Mouse (Mus musculus) kidney, embryonic 14.5 days (tissue): ENCODE measurements around the gene Palb2. TPM values are rescaled to one million over a fixed set of nuclear protein-coding genes. Genes with fewer than 3 reads are reported as not detected.

Experiments used
- ATAC-seq: fragments of 200-750 bp; cut with Nextera tagmentation; 2 replicates; pipeline ENCODE4 v1.8.0; 2017; ENCODE audit warnings: moderate number of reproducible peaks, mild to moderate bottlenecking, moderate TSS enrichment, moderate library complexity; ENCODE audit not compliant: low FRiP score, low TSS enrichment
- H3K27ac ChIP-seq: fragments of 300-500 bp; sonication (generic); 2 replicates; pipeline ENCODE4 v1.5.1; 2014; ENCODE audit warnings: low read depth, mild to moderate bottlenecking, low read length, moderate library complexity, mixed read lengths
- H3K27me3 ChIP-seq: fragments of 300-500 bp; sonication (generic); 2 replicates; pipeline ENCODE4 v1.6.1; 2014; ENCODE audit warnings: mild to moderate bottlenecking, low read length; ENCODE audit not compliant: control insufficient read depth, insufficient read depth
- H3K36me3 ChIP-seq: fragments of 300-500 bp; sonication (generic); 2 replicates; pipeline ENCODE4 v1.6.1; 2014; ENCODE audit warnings: low read length, mixed read lengths; ENCODE audit not compliant: control insufficient read depth, insufficient read depth
- H3K4me1 ChIP-seq: fragments of 300-500 bp; sonication (generic); 2 replicates; pipeline ENCODE4 v1.6.1; 2014; ENCODE audit warnings: low read length, mixed read lengths; ENCODE audit not compliant: control insufficient read depth, insufficient read depth
- H3K4me2 ChIP-seq: fragments of 300-500 bp; sonication (generic); replicated peaks from 2 replicates; pipeline ENCODE4 v1.6.1; 2014; ENCODE audit warnings: low read depth, mild to moderate bottlenecking, low read length
- H3K4me3 ChIP-seq: fragments of 300-500 bp; sonication (generic); 2 replicates; pipeline ENCODE4 v1.5.1; 2014; ENCODE audit warnings: mild to moderate bottlenecking, low read length
- H3K9ac ChIP-seq: fragments of 300-500 bp; sonication (generic); 2 replicates; pipeline ENCODE4 v1.6.1; 2014; ENCODE audit warnings: low read depth, mild to moderate bottlenecking, low read length, moderate library complexity
- H3K9me3 ChIP-seq: fragments of 300-500 bp; sonication (generic); 2 replicates; pipeline ENCODE4 v1.6.1; 2016; ENCODE audit warnings: low read length; ENCODE audit not compliant: control insufficient read depth
- WGBS: fragments of 180-500 bp; shearing (Covaris S2); extraction: QIAGEN DNeasy Blood & Tissue Kit; methylation state at CpG from one replicate; pipeline ENCODE4 v1.1.7; 2014; 5-methylcytosine and 5-hydroxymethylcytosine counted together
- polyA plus RNA-seq: library from polyadenylated mRNA; unstranded; fragments of >200 nt; fragmentation: Nextera tagmentation; extraction: Ambion mirVana; gene quantifications from 2 replicates; pipeline ENCODE4 v1.2.1, GENCODE M21; 2014

Palb2 gene
- polyA plus RNA-seq, 1 experiment from 2014 or later, result 23.0 TPM

- WGBS, result 94% methylated on average over 11 of the region's 11 CpGs
Observed at GRCm38 (mm10) chr7:122087195-122087982, 45.4 kb downstream of the Palb2 start.

GRCm38 (mm10) chr7:122081071-122081470 is 51.7 kb downstream of the Palb2 start:
- Histone ChIP-seq H3K9ac (no peak overlapping the region), H3K4me2 (no peak overlapping the region), H3K4me3 (no peak overlapping the region), H3K27me3 (no peaks in the 10 kb centered on the region), H3K9me3 (no peaks in the 10 kb centered on the region), H3K36me3 (peaks cover 74% of the 10 kb centered on the region), H3K27ac (no peak overlapping the region), H3K4me1 (no peaks in the 10 kb centered on the region)
- no peak for ATAC-seq
- 92% methylated on average over 1 of the region's 1 CpGs for WGBS

More at GRCm38 (mm10) chr7:122087195-122087982, 45.4 kb downstream of the Palb2 start:
- H3K36me3 ChIP-seq, result peaks cover 78% of the 10 kb centered on the region
- no peaks in the 10 kb centered on the region for H3K4me1 ChIP-seq
- no peak overlapping the region for H3K4me2 ChIP-seq
- no peaks in the 10 kb centered on the region for H3K9me3 ChIP-seq
- no peak overlapping the region for H3K4me3 ChIP-seq
- no peak overlapping the region for H3K27ac ChIP-seq
- ATAC-seq, result no peak
- H3K9ac ChIP-seq, result no peak overlapping the region
- no peaks in the 10 kb centered on the region for H3K27me3 ChIP-seq

- H3K27ac ChIP-seq, result no peak overlapping the region
- H3K36me3 ChIP-seq, result peaks cover 77% of the 10 kb centered on the region
- no peaks in the 10 kb centered on the region for H3K9me3 ChIP-seq
- H3K4me2 ChIP-seq, result no peak overlapping the region
- ATAC-seq, result no peak
- no peak overlapping the region for H3K9ac ChIP-seq
- H3K27me3 ChIP-seq, result no peaks in the 10 kb centered on the region
- 94% methylated on average over 8 of the region's 8 CpGs for WGBS
- no peaks in the 10 kb centered on the region for H3K4me1 ChIP-seq
- H3K4me3 ChIP-seq, result no peak overlapping the region
Observed at GRCm38 (mm10) chr7:122079798-122080554, 52.8 kb downstream of the Palb2 start.

GRCm38 (mm10) chr7:122074374-122074773 is 58.4 kb downstream of the Palb2 start:
- Histone ChIP-seq H3K9ac (no peak overlapping the region), H3K27ac (no peak overlapping the region), H3K4me1 (peaks cover 1% of the 10 kb centered on the region; the same call in 1 of the 2 replicates), H3K36me3 (peaks cover 95% of the 10 kb centered on the region), H3K4me2 (no peak overlapping the region), H3K9me3 (no peaks in the 10 kb centered on the region), H3K4me3 (no peak overlapping the region), H3K27me3 (no peaks in the 10 kb centered on the region)
- no peak for ATAC-seq
- WGBS, result 89% methylated on average over 3 of the region's 3 CpGs

DNA sequence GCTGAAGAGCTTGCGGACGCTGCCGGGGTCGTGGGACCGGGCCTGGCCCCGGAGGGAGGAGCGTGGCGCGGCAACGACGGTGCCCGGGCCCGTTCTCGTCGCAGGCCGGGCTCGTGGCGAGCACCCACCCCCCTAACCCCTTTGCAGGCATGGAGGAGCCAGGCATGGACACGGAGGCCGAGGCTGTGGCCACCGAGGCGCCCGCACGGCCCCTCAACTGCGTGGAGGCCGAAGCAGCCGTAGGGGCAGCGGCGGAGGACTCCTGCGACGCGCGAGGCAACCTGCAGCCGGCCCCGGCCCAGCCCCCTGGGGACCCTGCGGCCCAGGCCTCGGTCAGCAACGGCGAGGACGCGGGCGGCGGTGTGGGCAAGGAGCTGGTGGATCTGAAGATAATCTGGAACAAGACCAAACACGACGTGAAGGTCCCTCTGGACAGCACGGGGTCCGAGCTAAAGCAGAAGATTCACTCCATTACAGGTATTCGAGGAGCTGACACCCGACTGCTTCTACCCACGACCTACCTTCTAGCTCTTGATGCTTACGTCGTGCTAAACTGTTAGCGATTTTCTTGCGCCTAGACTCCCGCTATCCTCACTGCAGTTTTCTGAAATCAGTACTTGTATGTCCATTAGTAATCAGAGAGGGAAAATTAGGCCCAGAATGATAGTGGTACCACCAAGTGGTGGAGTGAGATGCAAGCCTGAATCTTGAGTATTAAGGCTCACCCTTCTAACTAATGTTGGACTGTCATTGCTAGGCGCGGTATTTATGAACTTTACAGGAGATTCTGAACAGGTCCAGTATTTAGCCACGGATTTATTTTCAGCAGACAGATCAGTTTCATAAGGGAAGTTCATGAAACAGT is 65.0 kb downstream of the Palb2 start:
- peaks cover 39% of the 10 kb centered on the region for H3K36me3 ChIP-seq
- H3K4me1 ChIP-seq, result peaks cover 21% of the 10 kb centered on the region
- H3K27ac ChIP-seq, result peak overlapping the region; percentile 93
- no peaks in the 10 kb centered on the region for H3K27me3 ChIP-seq
- WGBS, result 1% methylated on average over 58 of the region's 58 CpGs
- H3K9ac ChIP-seq, result peak overlapping the region; percentile 97
- peak; percentile 37 for ATAC-seq
- H3K9me3 ChIP-seq, result no peaks in the 10 kb centered on the region
- H3K4me3 ChIP-seq, result peak overlapping the region; percentile 100
- peak overlapping the region; percentile 76 for H3K4me2 ChIP-seq

DNA sequence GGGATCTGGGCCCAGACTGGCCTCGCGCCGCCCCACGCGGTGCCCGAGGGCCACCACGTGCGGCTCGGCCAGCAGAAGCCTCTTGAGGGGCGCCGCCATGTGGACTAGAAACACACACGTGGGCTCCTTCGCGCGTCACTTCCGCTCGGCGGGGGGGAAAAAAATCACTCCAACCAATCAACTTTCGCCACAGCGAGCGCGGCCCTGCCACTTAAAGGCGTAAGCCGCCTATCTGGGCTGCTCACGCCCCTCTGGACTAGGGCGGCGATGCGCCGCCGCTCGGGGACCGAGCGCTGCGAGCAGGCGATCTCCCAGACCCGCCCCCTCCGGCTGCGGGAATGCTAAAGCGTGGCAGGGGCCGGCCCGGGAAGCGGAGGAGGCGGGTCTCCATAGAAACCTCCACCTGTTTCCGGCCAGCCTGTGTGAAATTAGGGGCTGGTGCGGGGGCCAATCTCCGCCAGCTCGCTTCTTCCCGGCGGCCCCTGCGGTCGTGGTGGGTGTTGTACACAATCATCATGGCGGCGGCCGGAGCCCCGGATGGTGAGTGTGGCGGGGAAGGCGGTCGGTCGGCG is 65.8 kb downstream of the Palb2 start, which contains the start of the genes Ubfd1 and Ears2:
TSS of gene Ubfd1 (plus strand) at position 231 of the 572 bp plus-strand sequence.
TSS of gene Ears2 (minus strand) at position 319 of the 572 bp plus-strand sequence.
- Histone ChIP-seq H3K9me3 (no peaks in the 10 kb centered on the region), H3K36me3 (peaks cover 35% of the 10 kb centered on the region), H3K27ac (peak within 1 kb of the TSS; percentile 93), H3K9ac (peak within 1 kb of the TSS; percentile 97), H3K4me1 (peaks cover 21% of the 10 kb centered on the region), H3K4me3 (peak within 1 kb of the TSS; percentile 100), H3K4me2 (peak within 1 kb of the TSS; percentile 76), H3K27me3 (no peaks in the 10 kb centered on the region)
- ATAC-seq, result peak; percentile 100
- 0% methylated on average over 58 of the region's 60 CpGs for WGBS

GRCm38 (mm10) chr7:122066102-122066944 is 66.5 kb downstream of the Palb2 start:
- no peak; the same call in 1 of the 2 replicates for ATAC-seq
- Histone ChIP-seq H3K9ac (peak overlapping the region; percentile 97), H3K4me2 (peak overlapping the region; percentile 76), H3K4me1 (peaks cover 21% of the 10 kb centered on the region), H3K9me3 (no peaks in the 10 kb centered on the region), H3K36me3 (peaks cover 32% of the 10 kb centered on the region), H3K4me3 (peak overlapping the region; percentile 100), H3K27me3 (no peaks in the 10 kb centered on the region), H3K27ac (peak overlapping the region; percentile 93)
- 16% methylated on average over 31 of the region's 31 CpGs for WGBS
